Mouse (Mus musculus): ENCODE measurements around the gene Tmem163. TPM values are rescaled to one million over a fixed set of nuclear protein-coding genes. Genes with fewer than 3 reads are reported as not detected.

Tmem163 gene
- total and polyA plus RNA-seq, 2 experiments from 2014 or later = 54.9 to 56.0 TPM

DNA sequence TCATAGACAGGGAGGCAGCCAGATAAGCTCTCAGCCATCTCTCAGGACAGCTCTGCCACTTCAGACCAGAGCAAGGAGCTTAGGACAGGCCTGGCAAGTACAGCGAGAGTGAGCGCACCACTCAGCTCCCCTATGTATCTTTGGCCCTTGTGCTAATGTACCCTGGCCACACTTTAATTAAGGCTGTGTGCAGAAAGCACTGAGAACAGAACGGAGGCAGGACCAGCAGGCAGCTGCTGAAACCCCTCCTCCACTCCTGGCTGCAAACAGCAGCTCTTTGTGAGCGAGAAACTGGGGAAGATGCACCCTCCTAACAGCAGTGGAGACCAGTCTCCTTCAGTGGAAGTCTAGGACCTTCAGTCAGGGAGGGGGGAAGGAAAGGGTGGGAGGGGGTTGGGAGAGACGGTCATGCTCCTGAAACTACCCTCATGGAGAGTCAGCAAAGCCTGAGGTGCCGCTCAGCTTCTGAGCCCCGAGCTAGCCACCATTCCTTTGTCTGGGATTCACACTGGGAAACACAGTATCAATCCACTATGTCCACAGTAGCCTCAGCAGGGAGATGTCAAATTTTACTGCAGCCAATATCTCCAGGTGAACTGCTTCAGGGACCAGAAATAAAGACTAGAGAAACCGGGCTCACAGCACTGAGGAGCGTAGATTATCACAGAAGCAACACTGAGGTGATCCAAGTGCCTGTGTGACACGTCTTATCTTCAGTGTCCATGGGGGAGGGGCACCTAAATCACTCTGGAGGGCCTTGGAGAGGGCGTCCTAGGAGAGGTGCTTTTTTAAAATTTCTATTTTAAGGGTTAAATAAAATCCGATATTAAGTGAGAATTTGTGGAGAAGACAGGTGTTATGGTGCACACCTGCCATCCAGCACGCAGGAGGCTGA is 18.0 kb downstream of the Tmem163 start:
- Histone ChIP-seq H3K27ac (peak overlapping the region; percentile 52; the same call in 1 of the 2 replicates), H3K9ac (replicated peaks; ENCODE audit: low read length) (no peak overlapping the region), H3K36me3 (ENCODE audit: insufficient read depth, low read length) (no peaks in the 10 kb centered on the region), H3K9me3 (ENCODE audit: low read length) (no peaks in the 10 kb centered on the region), H3K4me3 (ENCODE audit: low read length) (no peak overlapping the region), H3K4me2 (ENCODE audit: low read depth, low read length) (peak overlapping the region; percentile 17; the same call in 1 of the 2 replicates), H3K4me1 (ENCODE audit: insufficient read depth, low read length) (0 out of 2 replicates have a peak, but pooled peaks cover 8% of the 10 kb centered on the region), H3K27me3 (ENCODE audit: insufficient read depth, low read length) (no peaks in the 10 kb centered on the region)
- DNase-seq (ENCODE audit: low spot score) = peak; percentile 55
- WGBS = 24% methylated on average over 13 of the region's 13 CpGs
- peak; percentile 86 for ATAC-seq
- no peak for TF ChIP-seq CTCF (IDR thresholded peaks at IDR 0.05; ENCODE audit: low read depth)

DNA sequence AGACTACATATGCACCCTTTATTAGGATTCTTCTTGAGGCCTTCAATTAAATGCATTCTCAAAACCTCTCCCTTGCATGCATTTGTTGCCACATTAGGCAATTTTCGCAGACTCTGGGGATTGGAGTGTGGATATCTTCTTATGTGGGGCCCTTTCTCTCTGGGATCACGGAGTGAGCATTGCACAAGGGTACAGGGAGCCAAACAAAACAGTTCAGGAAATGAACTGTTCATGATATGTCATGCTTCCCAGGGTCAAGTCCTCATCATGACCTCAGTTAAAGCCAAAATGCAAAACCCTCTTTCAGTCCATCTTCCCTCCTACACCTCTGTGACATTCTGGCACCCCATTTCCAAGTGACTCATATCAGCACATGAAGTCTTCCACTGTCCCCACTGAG is 27.8 kb downstream of the Tmem163 start:
- Histone ChIP-seq H3K36me3 (ENCODE audit: insufficient read depth, low read length) (no peaks in the 10 kb centered on the region), H3K27ac (no peak overlapping the region), H3K9ac (replicated peaks; ENCODE audit: low read length) (no peak overlapping the region), H3K4me1 (ENCODE audit: insufficient read depth, low read length) (no peaks in the 10 kb centered on the region), H3K4me2 (ENCODE audit: low read depth, low read length) (no peak overlapping the region), H3K4me3 (ENCODE audit: low read length) (no peak overlapping the region), H3K9me3 (ENCODE audit: low read length) (no peaks in the 10 kb centered on the region), H3K27me3 (ENCODE audit: insufficient read depth, low read length) (no peaks in the 10 kb centered on the region)
- TF ChIP-seq CTCF (IDR thresholded peaks at IDR 0.05; ENCODE audit: low read depth) = no peak
- no peak for DNase-seq (ENCODE audit: low spot score)
- WGBS = 86% methylated on average over 2 of the region's 2 CpGs
- ATAC-seq = no peak

DNA sequence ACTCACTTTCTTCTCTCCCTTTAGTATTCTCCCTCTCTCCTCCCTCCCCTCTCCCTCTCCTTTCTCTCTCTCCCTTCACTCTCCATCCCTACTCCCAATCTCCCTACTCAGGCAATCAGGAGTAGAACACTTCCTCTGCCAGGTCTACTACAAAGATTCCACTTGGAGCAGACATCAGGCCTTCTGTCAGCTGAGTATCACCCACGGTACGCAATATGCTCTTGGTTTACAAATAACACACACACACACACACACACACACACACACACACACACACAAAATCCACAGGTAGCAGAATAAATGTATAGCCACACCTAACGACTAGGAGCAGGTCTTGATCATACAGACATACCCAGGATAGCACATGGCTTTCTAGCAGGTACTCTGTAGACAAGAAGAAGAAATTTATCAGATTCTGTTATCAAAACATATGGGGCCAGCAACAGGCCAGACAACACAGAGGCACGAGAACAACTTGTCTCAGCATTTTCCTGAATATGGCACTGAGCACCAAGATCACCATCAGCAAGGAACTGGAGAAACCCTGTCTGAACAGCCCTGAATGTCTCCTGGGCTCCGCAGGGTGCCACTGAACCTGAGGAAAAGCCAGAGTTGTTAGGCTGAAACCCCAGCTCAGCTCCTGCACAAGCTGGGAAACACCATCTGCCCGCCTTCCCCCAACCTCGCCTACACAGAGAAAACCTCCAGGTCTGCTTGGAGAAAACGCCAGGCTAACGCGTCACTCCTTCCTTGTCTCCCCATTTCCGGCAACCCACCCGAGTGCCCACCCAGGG is 36.2 kb downstream of the Tmem163 start:
- Histone ChIP-seq H3K36me3 (ENCODE audit: insufficient read depth, low read length) (no peaks in the 10 kb centered on the region), H3K27ac (no peak overlapping the region), H3K4me2 (ENCODE audit: low read depth, low read length) (no peak overlapping the region), H3K4me1 (ENCODE audit: insufficient read depth, low read length) (no peaks in the 10 kb centered on the region), H3K4me3 (ENCODE audit: low read length) (no peak overlapping the region), H3K27me3 (ENCODE audit: insufficient read depth, low read length) (no peaks in the 10 kb centered on the region), H3K9me3 (ENCODE audit: low read length) (no peaks in the 10 kb centered on the region), H3K9ac (replicated peaks; ENCODE audit: low read length) (no peak overlapping the region)
- ATAC-seq (no peak), DNase-seq (ENCODE audit: low spot score) (no peak)
- no peak for TF ChIP-seq CTCF (IDR thresholded peaks at IDR 0.05; ENCODE audit: low read depth)
- WGBS = 91% methylated on average over 12 of the region's 12 CpGs

DNA sequence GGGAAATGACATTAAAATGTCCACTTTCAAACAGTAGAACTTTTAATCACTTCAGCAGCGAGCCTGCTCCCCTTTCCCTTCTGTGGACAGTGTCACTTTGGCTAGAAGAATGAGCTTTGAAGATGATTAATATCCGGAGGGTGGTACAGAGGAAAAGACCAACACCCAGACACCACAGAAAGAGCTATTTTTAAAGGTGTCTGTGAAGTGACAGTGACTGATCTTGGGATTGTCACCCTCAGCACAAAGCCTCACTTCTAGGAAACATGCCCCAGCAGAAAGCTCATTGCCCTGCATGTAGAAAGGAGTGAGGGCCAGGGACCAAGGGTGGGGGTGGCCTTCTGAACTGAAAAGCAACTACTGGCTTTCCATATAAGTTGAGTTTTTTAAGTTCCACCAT is 41.4 kb downstream of the Tmem163 start:
- H3K4me1 ChIP-seq (ENCODE audit: insufficient read depth, low read length) = no peaks in the 10 kb centered on the region
- H3K4me3 ChIP-seq (ENCODE audit: low read length) = no peak overlapping the region
- H3K9ac ChIP-seq (replicated peaks; ENCODE audit: low read length) = no peak overlapping the region
- 57% methylated on average over 2 of the region's 2 CpGs for WGBS
- DNase-seq (ENCODE audit: low spot score) = no peak
- H3K27me3 ChIP-seq (ENCODE audit: insufficient read depth, low read length) = no peaks in the 10 kb centered on the region
- ATAC-seq = no peak
- H3K36me3 ChIP-seq (ENCODE audit: insufficient read depth, low read length) = no peaks in the 10 kb centered on the region
- H3K27ac ChIP-seq = no peak overlapping the region
- TF ChIP-seq CTCF (IDR thresholded peaks at IDR 0.05; ENCODE audit: low read depth) = no peak
- no peak overlapping the region for H3K4me2 ChIP-seq (ENCODE audit: low read depth, low read length)
- no peaks in the 10 kb centered on the region for H3K9me3 ChIP-seq (ENCODE audit: low read length)

DNA sequence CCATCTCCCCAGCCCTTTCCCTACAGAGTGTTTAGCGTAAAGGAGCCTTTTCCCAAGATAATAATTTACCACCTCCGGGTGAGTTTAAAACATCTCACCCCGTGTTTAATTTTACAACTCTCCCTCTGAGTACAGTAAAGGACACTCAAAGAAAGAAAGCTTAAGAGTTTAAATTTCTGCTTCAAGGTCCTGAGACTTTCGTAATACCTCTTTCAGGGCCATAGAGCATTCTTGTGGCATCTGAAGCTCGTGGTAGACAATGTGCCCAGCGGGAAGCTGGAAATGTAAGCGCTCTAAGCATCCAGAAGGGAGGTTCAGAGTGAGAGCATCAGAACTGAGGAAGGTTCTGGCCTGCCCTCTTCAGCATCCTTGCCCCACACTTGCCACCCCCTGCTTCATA is 52.2 kb downstream of the Tmem163 start:
- Histone ChIP-seq H3K27ac (no peak overlapping the region), H3K9ac (replicated peaks; ENCODE audit: low read length) (no peak overlapping the region), H3K4me1 (ENCODE audit: insufficient read depth, low read length) (no peaks in the 10 kb centered on the region), H3K4me3 (ENCODE audit: low read length) (no peak overlapping the region), H3K36me3 (ENCODE audit: insufficient read depth, low read length) (no peaks in the 10 kb centered on the region), H3K27me3 (ENCODE audit: insufficient read depth, low read length) (no peaks in the 10 kb centered on the region), H3K9me3 (ENCODE audit: low read length) (no peaks in the 10 kb centered on the region), H3K4me2 (ENCODE audit: low read depth, low read length) (no peak overlapping the region)
- WGBS = 59% methylated on average over 7 of the region's 7 CpGs
- TF ChIP-seq CTCF (IDR thresholded peaks at IDR 0.05; ENCODE audit: low read depth) = no peak
- no peak for ATAC-seq
- no peak for DNase-seq (ENCODE audit: low spot score)

DNA sequence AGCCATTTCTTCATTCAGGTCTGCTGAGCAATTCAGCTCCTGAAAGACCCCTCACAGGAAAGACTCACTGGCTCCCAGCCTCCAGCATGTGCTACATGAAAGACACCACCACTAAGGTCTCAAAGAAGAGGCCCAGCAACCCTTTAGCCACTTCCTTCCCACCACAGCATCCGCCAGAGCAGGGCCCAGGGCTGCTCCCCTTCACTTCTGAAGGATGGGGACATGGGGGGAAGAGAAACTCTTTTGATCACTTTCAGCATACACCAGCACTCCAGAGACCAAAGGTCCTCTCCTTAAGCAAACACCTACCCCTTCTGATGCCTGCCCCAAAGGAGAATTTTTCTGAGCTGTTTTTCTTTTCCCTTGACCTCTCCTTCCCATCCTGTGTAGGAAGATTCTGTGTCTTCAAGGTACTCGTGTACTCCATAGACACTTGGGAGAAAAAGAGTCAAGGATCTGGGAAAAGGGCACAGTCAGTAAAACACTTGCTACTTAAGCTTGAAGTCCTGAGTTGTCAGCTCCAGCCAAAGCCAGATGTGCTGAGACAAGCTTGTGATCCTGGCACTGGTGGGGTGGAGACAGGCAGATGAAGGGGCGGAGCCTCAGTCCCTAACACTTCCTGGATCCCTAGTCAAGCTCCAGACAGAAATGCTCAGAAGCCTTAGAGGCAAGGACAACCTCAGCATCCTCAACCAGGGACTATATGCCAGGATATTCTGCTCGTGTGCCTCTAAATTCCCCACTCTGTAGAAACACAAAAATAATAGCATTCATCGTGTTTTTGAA is 53.6 kb downstream of the Tmem163 start:
- 64% methylated on average over 5 of the region's 5 CpGs for WGBS
- DNase-seq (ENCODE audit: low spot score) = no peak
- H3K9ac ChIP-seq (replicated peaks; ENCODE audit: low read length) = no peak overlapping the region

More for the DNA sequence above, 53.6 kb downstream of the Tmem163 start:
- no peaks in the 10 kb centered on the region for H3K36me3 ChIP-seq (ENCODE audit: insufficient read depth, low read length)
- no peaks in the 10 kb centered on the region for H3K4me1 ChIP-seq (ENCODE audit: insufficient read depth, low read length)
- no peak overlapping the region for H3K4me2 ChIP-seq (ENCODE audit: low read depth, low read length)
- H3K27me3 ChIP-seq (ENCODE audit: insufficient read depth, low read length) = no peaks in the 10 kb centered on the region
- H3K27ac ChIP-seq = no peak overlapping the region
- no peak overlapping the region for H3K4me3 ChIP-seq (ENCODE audit: low read length)
- H3K9me3 ChIP-seq (ENCODE audit: low read length) = no peaks in the 10 kb centered on the region
- ATAC-seq = no peak
- TF ChIP-seq CTCF (IDR thresholded peaks at IDR 0.05; ENCODE audit: low read depth) = no peak
